Mouse (Mus musculus) spleen, adult 2 months (tissue): ENCODE results near the gene Plvap.

Experiments used
- CTCF ChIP-seq: fragments of 200-500 bp; IDR thresholded peaks from 2 replicates; pipeline ENCODE4 v1.5.1; 2011; ENCODE audit warnings: mild to moderate bottlenecking, inconsistent platforms; ENCODE audit not compliant: insufficient read depth, insufficient read length, insufficient replicate concordance; ENCODE audit errors: extremely low read depth
- POLR2A ChIP-seq: fragments of 200-500 bp; IDR thresholded peaks from 2 replicates; pipeline ENCODE4 v1.6.1; 2011; ENCODE audit warnings: low read depth, low read length, inconsistent platforms

DNA sequence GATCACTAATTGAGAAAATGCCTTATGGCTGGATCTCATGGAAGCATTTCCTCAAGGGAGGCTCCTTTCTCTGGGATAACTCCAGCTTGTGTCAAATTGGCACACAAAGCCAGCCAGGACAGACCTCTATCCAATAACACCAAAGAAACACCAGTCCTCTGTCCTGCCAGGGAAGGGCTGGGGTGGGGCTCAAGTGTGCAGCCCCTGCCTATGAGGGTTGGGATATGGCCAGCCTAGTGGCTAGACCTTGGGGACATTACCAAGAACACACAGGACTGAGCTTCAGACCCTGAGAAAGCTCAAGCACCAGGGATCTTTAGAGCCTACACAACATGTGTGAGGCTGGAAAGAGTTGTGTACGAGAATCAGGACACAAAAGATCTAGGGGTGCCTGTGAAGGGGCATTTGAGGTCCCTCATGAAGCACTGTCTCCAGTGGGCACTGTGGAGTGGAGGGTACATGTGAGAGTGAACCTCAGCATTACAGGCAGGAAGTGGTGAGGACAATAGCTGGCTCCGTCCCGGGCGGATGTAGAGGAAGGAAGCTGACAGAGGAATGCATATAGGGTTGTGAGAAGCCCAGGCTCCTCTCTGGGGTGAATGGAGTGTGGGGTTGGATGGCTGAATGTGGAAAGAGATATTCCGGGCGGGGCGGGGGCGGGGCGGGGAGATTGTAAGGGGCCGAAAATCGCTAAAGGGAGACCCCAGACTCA, 17.0 kb upstream of the Plvap start:
- TF ChIP-seq CTCF (no peak), POLR2A (no peak)
